Mouse (Mus musculus): ENCODE measurements around the gene Clstn1.
"Not testable (repeated sequence)": the region's sequence is repeated elsewhere in the genome, so short reads cannot be mapped to it uniquely, and the experiment has no call there.

The Clstn1 gene

DNA sequence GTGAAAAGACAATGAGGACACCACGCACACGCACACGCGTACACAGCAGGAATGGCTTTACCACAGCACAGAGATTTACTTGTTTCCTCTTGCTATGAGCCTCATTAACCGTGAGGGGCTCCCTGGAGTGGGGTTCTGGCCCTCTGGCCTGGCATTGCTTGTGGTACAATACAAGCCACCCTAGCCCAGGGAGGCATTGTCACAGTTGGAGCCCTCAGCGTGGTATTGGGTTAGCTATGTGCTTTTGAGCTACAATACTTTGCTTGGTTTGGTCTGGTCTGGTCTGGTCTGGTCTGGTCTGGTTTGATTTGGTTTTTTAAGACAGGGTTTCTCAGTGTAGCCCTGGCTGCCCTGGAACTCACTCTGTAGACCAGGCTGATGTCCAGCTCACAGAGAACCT is 13.3 kb downstream of the Clstn1 start:
- no peak for DNase-seq (ENCODE audit: extremely low spot score)

DNA sequence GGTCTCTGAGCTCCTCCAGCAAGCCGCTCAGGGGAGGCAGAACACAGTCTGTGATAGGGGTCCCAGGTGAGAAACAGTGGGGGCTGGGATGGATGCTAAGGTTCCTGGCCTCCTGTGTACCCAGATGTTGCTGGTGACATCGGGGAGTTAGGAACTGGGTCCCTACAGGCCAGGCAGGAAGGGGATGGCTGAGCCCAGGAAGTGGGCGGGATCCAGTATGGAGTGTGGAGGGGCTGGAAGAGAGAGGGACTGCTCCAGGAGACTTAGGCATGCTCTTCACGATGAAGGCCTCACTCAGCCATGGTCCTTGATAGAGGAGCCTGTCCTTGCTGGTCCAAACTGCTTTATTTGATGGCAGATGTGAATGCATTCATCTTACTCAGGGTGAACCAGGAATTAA is 13.9 kb downstream of the Clstn1 start:
- DNase-seq (ENCODE audit: extremely low spot score) = no peak

DNA sequence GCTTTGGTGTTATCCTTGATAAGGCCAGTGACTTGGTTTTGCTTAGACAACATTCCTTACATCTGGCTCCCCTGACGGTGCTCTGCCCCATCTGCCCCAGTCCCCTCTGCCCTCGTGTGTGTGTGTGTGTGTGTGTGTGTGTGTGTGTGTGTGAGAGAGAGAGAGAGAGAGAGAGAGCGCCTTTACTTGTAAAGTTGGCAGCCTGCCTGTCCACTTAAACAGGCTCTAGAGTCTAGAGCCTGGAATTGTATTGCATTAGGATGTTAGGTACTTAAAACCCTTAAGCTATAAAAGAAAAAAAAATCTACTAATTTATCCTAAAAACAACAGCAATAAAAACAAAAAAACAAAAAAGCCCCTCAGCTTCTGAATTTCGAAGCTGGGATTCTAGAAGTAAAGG is 15.2 kb downstream of the Clstn1 start:
- no peak for DNase-seq (ENCODE audit: extremely low spot score)

- no peak for DNase-seq (ENCODE audit: extremely low spot score)
These were observed 16.0 kb downstream of the Clstn1 start for GRCm38 (mm10) chr4:149602236-149602635.

DNA sequence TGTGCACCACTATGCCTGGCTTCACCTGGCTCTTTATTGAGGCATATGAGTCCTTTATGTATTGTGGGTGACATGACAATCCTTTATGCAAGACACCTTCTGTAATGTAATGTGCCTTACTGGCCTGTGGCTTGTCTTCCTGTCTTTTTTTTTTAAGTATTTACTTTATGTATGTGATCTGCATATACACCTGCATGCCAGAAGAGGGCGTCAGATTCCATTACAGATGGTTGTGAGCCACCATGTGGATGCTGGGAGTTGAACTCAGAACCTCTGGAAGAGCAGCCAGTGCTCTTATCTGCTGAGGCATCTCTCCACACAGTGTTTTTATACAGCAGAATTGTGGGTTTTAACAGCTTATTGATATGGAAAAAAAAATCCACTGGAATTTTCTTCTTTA is 17.6 kb downstream of the Clstn1 start:
- DNase-seq (ENCODE audit: extremely low spot score) = no peak

GRCm38 (mm10) chr4:149604518-149604917 is 18.2 kb downstream of the Clstn1 start:
- DNase-seq (ENCODE audit: extremely low spot score) = no peak

GRCm38 (mm10) chr4:149606056-149606455 is 19.8 kb downstream of the Clstn1 start:
- no peak for DNase-seq (ENCODE audit: extremely low spot score)

DNA sequence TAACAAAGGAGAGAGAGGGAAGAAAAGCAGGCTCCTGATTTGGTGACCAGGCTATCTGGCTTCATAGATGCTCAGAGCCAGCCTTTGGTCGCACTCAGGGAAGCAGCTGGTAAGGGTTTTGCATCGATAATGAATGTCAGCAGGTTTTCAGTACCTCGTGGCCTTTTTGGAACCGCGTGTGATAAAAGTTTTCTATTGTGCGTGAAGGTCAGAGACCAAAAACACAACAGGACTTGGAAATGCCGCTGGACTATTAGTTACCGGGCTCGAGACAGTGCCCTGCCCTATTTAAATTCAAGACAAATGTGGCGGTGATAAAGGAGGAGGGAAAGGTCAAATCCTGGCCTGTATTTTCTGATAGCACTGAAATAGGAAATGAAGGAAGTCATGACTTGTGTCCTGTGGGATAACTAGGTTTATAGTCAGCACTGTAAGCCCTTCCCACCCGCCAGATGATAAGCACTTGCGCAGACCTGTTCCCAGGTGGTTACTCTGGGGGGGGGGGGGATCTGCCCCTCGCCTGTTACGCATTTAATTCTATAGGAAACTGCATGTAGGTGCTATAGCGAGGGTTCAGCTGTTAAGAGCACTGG is 20.6 kb downstream of the Clstn1 start:
- no peak for DNase-seq (ENCODE audit: extremely low spot score)

- DNase-seq (ENCODE audit: extremely low spot score) = no peak
These were observed 21.5 kb downstream of the Clstn1 start for GRCm38 (mm10) chr4:149607591-149608308.

DNA sequence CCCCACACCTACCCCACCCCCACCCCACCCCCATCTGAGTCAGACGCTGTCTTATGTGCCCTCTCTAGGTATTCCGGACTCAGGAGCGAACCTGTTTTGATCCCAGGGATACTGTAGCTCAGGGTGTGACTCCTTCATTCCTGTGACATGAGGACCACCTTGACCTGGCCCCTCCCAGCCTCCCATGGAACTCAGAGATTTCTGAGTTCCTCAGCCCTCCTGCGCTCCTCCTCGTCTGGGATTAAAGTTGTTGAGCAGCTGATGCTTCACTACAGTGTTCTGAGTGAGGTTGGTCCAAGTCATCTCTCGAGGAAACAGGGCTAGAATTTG is 22.0 kb downstream of the Clstn1 start:
- DNase-seq (ENCODE audit: extremely low spot score) = no peak

DNA sequence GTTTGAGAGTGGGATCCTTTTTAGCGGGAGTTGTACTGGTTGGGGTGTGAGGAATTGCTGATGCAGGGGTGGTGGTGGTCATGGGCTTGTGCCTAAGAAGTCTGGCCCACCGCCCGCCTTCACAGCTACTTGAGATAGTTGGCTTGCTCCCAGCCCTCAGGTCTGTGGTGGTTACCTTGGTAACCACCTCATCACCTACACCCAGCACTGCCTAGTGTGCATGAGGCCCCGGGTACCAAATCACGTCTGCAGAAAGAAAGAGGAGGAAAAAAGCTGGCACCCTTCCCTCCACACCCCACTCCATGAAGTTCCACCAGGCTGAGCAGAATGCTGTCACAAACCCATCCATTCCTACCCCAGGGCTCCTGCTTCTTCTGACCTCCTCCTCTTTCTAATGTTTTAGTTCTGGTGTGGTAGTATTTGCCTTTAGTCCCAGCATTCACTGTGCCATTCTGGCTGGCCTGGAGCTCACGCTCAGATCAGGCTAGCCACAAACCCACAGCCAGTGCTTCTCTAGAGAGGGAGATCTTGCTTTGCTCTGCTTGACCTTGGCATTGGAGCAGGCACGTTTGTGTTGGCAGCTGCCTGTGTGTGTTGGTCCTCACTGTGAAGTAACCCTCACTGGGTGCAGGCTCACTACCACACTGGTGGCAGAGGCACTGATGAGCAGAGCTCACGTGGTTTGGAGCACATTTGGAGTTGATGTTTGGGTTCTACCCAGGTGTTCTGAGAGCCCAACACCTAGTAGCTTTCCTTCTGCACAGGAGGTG is 23.2 kb downstream of the Clstn1 start:
- DNase-seq (ENCODE audit: extremely low spot score) = no peak

GRCm38 (mm10) chr4:149611376-149612044 is 25.2 kb downstream of the Clstn1 start:
- DNase-seq (ENCODE audit: extremely low spot score) = peak; percentile 36

GRCm38 (mm10) chr4:149613497-149613896 is 27.2 kb downstream of the Clstn1 start:
- DNase-seq (ENCODE audit: extremely low spot score) = not testable (repeated sequence)

- DNase-seq (ENCODE audit: extremely low spot score) = no peak
These were observed 28.6 kb downstream of the Clstn1 start for GRCm38 (mm10) chr4:149614869-149615268.

GRCm38 (mm10) chr4:149616999-149617398 is 30.7 kb downstream of the Clstn1 start:
- not testable (repeated sequence) for DNase-seq (ENCODE audit: extremely low spot score)

- no peak for DNase-seq (ENCODE audit: extremely low spot score)
These were observed 33.7 kb downstream of the Clstn1 start for GRCm38 (mm10) chr4:149619988-149620387.

DNA sequence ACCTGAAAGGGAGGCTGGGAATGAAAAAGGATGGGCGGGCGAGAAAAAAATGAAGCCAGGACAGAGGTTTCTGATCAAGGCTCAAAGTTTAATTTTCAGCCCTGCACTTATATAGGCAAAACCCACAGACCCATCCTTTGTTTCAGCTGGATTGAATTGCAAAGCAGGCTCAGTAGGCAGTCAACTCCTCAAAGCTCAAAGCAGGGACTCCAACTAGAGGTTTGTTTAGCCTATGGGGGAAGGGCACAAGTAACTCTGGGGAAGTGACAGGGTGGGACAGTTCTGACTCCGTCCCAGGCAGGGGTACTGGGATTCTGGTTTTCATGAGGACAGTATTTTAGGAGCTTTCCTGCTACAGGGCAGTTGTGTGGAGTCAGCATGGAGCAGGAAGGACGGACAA is 35.0 kb downstream of the Clstn1 start:
- no peak for DNase-seq (ENCODE audit: extremely low spot score)

DNA sequence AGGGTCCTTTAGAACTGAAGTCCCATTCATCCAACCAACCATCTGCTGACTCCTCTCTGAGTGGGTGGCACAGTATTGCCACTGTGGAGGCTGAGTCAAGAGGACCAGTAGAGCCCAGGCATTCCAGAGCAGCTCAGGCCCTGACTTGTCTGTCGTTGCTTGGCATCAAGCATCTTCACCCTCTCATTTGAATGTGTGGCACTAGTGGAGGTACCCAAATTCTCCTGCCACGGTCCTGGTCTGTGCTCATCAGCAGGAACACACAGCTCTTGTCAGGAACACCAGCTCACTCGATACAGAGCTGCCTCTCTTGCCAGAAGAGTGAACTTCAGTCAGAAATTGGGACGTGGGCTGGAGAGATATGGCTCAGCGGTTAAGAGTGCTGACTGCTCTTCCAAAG is 37.4 kb downstream of the Clstn1 start:
- no peak for DNase-seq (ENCODE audit: extremely low spot score)

DNA sequence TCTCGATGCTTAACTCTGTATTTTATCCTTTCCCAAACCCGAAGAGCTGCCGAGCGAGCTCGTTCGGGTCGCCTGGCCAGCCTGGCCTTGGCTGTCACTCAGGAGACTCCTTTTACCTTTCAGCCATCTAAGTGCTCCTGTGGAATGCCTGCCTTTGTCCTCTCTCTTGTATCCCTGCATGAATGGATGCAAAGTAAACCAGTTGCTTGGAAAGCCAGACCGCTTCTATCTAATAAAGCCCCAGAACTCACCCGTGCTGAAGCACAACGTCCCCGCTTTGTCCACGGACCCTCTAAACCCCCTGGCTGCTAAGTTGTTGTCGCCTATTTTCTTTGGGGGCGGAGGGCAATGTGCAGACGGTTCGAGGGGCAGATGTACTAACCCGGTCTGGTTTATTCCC is 40.5 kb downstream of the Clstn1 start:
- no peak for DNase-seq (ENCODE audit: extremely low spot score)

- DNase-seq (ENCODE audit: extremely low spot score) = no peak
These were observed 42.1 kb downstream of the Clstn1 start for GRCm38 (mm10) chr4:149628372-149628771.

GRCm38 (mm10) chr4:149628810-149629209 is 42.5 kb downstream of the Clstn1 start:
- DNase-seq (ENCODE audit: extremely low spot score) = no peak

DNA sequence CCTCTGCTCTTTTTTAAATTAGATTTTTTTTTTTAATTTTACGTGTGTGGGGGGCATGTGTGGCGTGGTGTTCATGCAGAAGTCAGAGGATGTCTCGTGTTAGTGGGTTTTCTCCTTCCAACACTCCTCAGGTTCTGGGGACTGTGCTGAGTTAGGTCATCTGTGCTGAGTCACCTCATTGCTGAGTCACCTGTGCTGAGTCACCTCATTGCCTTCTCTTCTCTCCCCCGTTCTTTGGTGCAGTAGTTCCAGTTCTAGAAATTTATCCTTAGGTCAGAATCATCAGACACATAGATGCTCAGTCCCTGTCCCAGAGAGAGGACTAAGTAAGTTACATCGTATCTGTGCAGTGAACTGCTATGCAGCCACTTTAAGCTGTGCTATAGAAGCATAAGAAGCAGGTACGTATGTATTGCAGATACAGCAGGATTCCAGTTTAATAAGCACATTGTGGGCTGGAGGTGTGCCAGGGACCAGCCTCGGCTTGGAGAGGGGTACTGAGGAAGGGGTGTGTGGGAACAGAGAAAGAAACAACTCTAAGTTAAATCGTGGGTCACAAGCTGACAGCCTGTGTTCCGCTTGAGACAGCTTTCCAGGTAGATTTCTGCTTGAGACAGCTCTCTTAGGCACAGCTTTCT is 46.5 kb downstream of the Clstn1 start:
- no peak for DNase-seq (ENCODE audit: extremely low spot score)
